Mouse (Mus musculus) naive thymus-derived CD4-positive, alpha-beta T cell, adult 5 months (primary cell): ENCODE results near the gene Angptl1. TPM values are rescaled to one million over a fixed set of nuclear protein-coding genes. Genes with fewer than 3 reads are reported as not detected.

Source experiments
- polyA plus RNA-seq: library from polyadenylated mRNA; unstranded; fragments of 100-300 nt; shearing (Covaris generic); gene quantifications from one replicate; pipeline ENCODE4 v1.2.1, GENCODE M21; 2017

Angptl1 gene
- 0.49 TPM for polyA plus RNA-seq

DNA sequence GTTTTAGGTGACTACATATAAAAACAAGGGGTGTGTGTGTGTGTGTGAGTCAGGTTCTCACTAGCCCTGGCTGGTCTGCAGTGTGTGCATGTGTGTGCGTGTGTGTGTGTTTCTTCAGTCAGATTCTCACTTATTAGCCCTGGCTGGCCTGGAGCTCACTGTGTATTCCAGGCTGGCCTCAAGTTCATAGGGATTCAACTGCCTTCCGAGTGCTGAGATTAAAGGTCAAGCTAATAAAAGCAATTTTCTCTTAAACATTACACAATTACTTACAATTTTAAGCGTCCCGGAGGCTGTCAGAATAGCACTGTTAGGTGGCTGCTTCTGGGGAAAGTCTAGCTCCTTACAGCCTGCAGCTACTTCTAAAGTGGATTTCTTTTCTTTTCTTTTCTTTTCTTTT, at the start of gene Angptl1:
Angptl1 (plus strand) TSS at position 386 of the 400 bp plus-strand sequence.

Other genes starting within 250 kb of the Angptl1 start
- 12.8 TPM for gene Tor3a, start 164.2 kb upstream of the Angptl1 start, polyA plus RNA-seq
- 18.9 TPM for gene Fam20b, start 119.5 kb upstream of the Angptl1 start, polyA plus RNA-seq
- 87.1 TPM for gene Ralgps2, start 101.1 kb downstream of the Angptl1 start, polyA plus RNA-seq